In genomic region chr17:43667290-43667843, GRCm38 (mm10) we compare ENCODE assay signal across 8 mouse cellular contexts. TPM values are rescaled to one million over a fixed set of nuclear protein-coding genes. Genes with fewer than 3 reads are reported as not detected.
DNase-seq lines count a peak whose midpoint lies in the region; ATAC-seq and TF ChIP-seq lines count a peak whose summit lies in the region.

Gene Cyp39a1 (plus strand): TSS chr17:43667425.

- ATAC-seq in lung, postnatal 0 days: no peak
- 0 out of 2 replicates have a peak, but pooled peaks have one; percentile 9 for ATAC-seq in limb, embryonic 13.5 days (ENCODE audit: low FRiP score, low read depth)

- DNase-seq in lung, postnatal 0 days (ENCODE audit: low spot score): no peak
- no peak for DNase-seq in lung, postnatal 25 days (ENCODE audit: low spot score)
- DNase-seq in thymus, postnatal 10 days (ENCODE audit: low spot score in 2 of 2): no peak
- DNase-seq in ovary, adult 18-20 months (ENCODE audit: low spot score): no peak
- no peak for DNase-seq in adrenal gland, postnatal 36 days

- peak within 1 kb of the TSS; percentile 47 for H3K27ac ChIP-seq in lung, postnatal 0 days (ENCODE audit: low read length)
- H3K27ac ChIP-seq in embryonic fibroblast, embryonic 13.5 days (ENCODE audit: insufficient read depth, low read length): no peak within 1 kb of the TSS
- peak within 1 kb of the TSS; percentile 55; the same call in 1 of the 2 replicates for H3K27ac ChIP-seq in limb, embryonic 13.5 days
- H3K27ac ChIP-seq in small intestine, adult 2 months (ENCODE audit: insufficient read depth, low read depth, low read length): 0 out of 2 replicates have a peak within 1 kb of the TSS, but pooled peaks have one; percentile 20

- no peaks in the 10 kb centered on the region for H3K9me3 ChIP-seq in lung, postnatal 0 days (ENCODE audit: low read length)
- H3K9me3 ChIP-seq in limb, embryonic 13.5 days: no peaks in the 10 kb centered on the region

- H3K27me3 ChIP-seq in lung, postnatal 0 days (replicated peaks; ENCODE audit: insufficient read depth, low read length): no peaks in the 10 kb centered on the region
- no peaks in the 10 kb centered on the region for H3K27me3 ChIP-seq in limb, embryonic 13.5 days
- H3K27me3 ChIP-seq in small intestine, adult 2 months (ENCODE audit: control insufficient read depth, insufficient read depth, low read length): no peaks in the 10 kb centered on the region

- no peak for TF ChIP-seq EP300 in lung, postnatal 0 days (IDR thresholded peaks at IDR 0.05)

- peak within 1 kb of the TSS; percentile 57 for H3K9ac ChIP-seq in lung, postnatal 0 days (replicated peaks; ENCODE audit: low read depth)
- H3K9ac ChIP-seq in limb, embryonic 13.5 days: peak within 1 kb of the TSS; percentile 86

- WGBS in lung, postnatal 0 days: under 1% methylated on average over 17 of the region's 17 CpGs
- 0% methylated on average over 17 of the region's 17 CpGs for WGBS in limb, embryonic 13.5 days
- WGBS in small intestine, adult 2 months: under 1% methylated on average over 17 of the region's 17 CpGs

- peak within 1 kb of the TSS; percentile 97 for H3K4me2 ChIP-seq in lung, postnatal 0 days (replicated peaks; ENCODE audit: low read depth, low read length)
- H3K4me2 ChIP-seq in limb, embryonic 13.5 days (replicated peaks): peak within 1 kb of the TSS; percentile 88

- H3K4me1 ChIP-seq in lung, postnatal 0 days (ENCODE audit: insufficient read depth, low read depth, low read length): peaks cover 14% of the 10 kb centered on the region; the same call in 1 of the 2 replicates
- H3K4me1 ChIP-seq in embryonic fibroblast, embryonic 13.5 days (ENCODE audit: control insufficient read depth, insufficient read depth, low read length): no peaks in the 10 kb centered on the region
- H3K4me1 ChIP-seq in limb, embryonic 13.5 days: peaks cover 31% of the 10 kb centered on the region
- H3K4me1 ChIP-seq in small intestine, adult 2 months (ENCODE audit: control insufficient read depth, insufficient read depth, insufficient read length, low read length): 0 out of 2 replicates have a peak, but pooled peaks cover 2% of the 10 kb centered on the region

- peak within 1 kb of the TSS; percentile 73 for H3K4me3 ChIP-seq in lung, postnatal 0 days (ENCODE audit: low read depth, low read length)
- H3K4me3 ChIP-seq in embryonic fibroblast, embryonic 13.5 days (ENCODE audit: insufficient read depth, low read length): peak within 1 kb of the TSS; percentile 80
- H3K4me3 ChIP-seq in limb, embryonic 13.5 days: peak within 1 kb of the TSS; percentile 92
- peak within 1 kb of the TSS; percentile 78 for H3K4me3 ChIP-seq in small intestine, adult 2 months (ENCODE audit: low read depth, low read length)

- no peak for TF ChIP-seq CTCF in lung, postnatal 0 days (IDR thresholded peaks at IDR 0.05)
- no peak for TF ChIP-seq CTCF in embryonic fibroblast, embryonic 13.5 days (IDR thresholded peaks at IDR 0.05; ENCODE audit: borderline replicate concordance, insufficient read depth, low read length)
- no peak for TF ChIP-seq CTCF in small intestine, adult 2 months (IDR thresholded peaks at IDR 0.05; ENCODE audit: extremely low read depth, insufficient read length, insufficient replicate concordance, low read depth, low read length)

- TF ChIP-seq POLR2A in embryonic fibroblast, embryonic 13.5 days (IDR thresholded peaks at IDR 0.05; ENCODE audit: low read depth, low read length): no peak
- TF ChIP-seq POLR2A in small intestine, adult 2 months (IDR thresholded peaks at IDR 0.05; ENCODE audit: low read depth, low read length): no peak

- H3K36me3 ChIP-seq in lung, postnatal 0 days (ENCODE audit: insufficient read depth, low read length): no peaks in the 10 kb centered on the region
- H3K36me3 ChIP-seq in limb, embryonic 13.5 days: peaks cover 3% of the 10 kb centered on the region; the same call in 1 of the 2 replicates
- no peaks in the 10 kb centered on the region for H3K36me3 ChIP-seq in small intestine, adult 2 months (ENCODE audit: control insufficient read depth, insufficient read depth, low read length)

RNA-seq across cellular contexts. Expression of gene Cyp39a1, which starts in this region (rescaled TPM):
- polyA plus RNA-seq in lung, postnatal 0 days (2015; fragmentation: Nextera tagmentation; extraction: Ambion mirVana): 26.1 and 31.1 TPM in 2 replicates
- 4.6 and 6.4 TPM in 2 replicates for polyA plus RNA-seq in embryonic fibroblast, embryonic 13.5 days (2011; ENCODE audit: insufficient read length, low read depth, missing spikeins)
- polyA plus RNA-seq in limb, embryonic 13.5 days (2015; fragmentation: Nextera tagmentation; extraction: Ambion mirVana): 29.0 and 32.0 TPM in 2 replicates
- polyA plus RNA-seq in small intestine, adult 2 months (2012; rRNA removed): 0.17 and 0.52 TPM in 2 replicates
- 1 to 10 TPM; 2.6 to 3.6 TPM for total RNA-seq in adrenal gland, postnatal 36 days (2021)
